Mouse (Mus musculus): ENCODE results near the gene Ints5. TPM values are rescaled to one million over a fixed set of nuclear protein-coding genes. Genes with fewer than 3 reads are reported as not detected.
"Not testable (repeated sequence)": the region's sequence is repeated elsewhere in the genome, so short reads cannot be mapped to it uniquely, and the experiment has no call there.

The Ints5 gene
- total RNA-seq, 2 experiments from 2014 or later, result 22.4 to 25.3 TPM

GRCm38 (mm10) chr19:8886916-8887584, 5.8 kb upstream of the Ints5 start:
- DNase-seq (ENCODE audit: low spot score in 2 of 2), result no peak
- intact Hi-C loops (cut with DNase I), result loop anchor here (5.0 kb wide), 1 partner anchor 55 kb away; the partner anchor contains the start of gene Mta2

DNA sequence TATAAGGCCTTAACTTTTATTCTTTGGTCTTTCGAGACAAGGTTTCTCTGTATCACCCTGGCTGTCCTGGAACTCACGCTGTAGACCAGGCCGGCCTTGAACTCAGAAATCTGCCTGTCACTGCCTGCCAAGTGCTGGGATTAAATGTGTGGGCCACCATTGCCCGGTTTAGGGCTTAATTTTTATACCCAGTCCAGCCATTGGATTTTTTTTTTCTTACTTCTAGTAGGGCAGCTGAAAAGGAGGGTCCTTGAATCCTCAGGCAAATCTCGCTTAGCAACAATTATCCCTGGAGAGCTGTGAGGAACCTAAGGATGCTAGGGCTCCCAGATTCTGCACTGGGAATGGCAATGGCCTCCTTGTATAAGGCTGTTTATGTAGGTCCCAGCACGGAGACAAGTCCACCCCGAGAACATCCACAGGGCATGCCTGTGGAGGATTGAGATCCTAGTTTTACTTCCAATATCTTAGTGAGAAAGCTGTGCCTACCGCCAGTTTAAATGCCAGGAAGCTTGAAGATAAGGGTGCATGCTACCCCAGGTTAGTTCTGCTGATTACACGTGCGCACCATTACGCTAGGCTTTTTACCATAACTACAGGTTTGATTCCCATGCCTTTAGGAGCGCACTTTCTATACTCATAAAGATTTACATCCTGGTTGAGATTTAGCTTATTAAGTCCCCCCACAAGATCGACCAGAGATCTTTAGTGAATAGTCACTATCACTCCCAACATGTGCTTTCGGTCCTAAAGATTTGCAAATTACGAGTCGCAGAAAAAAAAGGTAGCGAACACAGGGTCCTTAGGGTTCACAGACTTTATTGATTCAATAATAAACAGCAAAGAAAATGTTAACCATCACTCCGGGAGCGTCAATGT, 5.0 kb upstream of the Ints5 start:
- no peak for DNase-seq (ENCODE audit: low spot score in 2 of 2)
- intact Hi-C loops (cut with DNase I), result loop anchor here (5.0 kb wide), 1 partner anchor 54 kb away; the partner anchor contains the start of gene Mta2

GRCm38 (mm10) chr19:8888511-8889385, 4.1 kb upstream of the Ints5 start, which contains the start of the genes 1810009A15Rik and Gm49416:
Gene 1810009A15Rik, plus strand, starts transcription at chr19:8888853.
Gene Gm49416, plus strand, starts transcription at chr19:8888926.
- intact Hi-C loops (cut with DNase I), result loop anchor here (5.0 kb wide), 1 partner anchor 54 kb away; the partner anchor contains the start of gene Mta2
- DNase-seq (ENCODE audit: low spot score in 2 of 2), result peak; percentile 94

- intact Hi-C loops (cut with DNase I), result loop anchor here (5.0 kb wide), 1 partner anchor 53 kb away; no protein-coding TSS in a partner anchor
- DNase-seq (ENCODE audit: low spot score in 2 of 2), result no peak
Observed at GRCm38 (mm10) chr19:8895397-8895960, 2.7 kb downstream of the Ints5 start.

- DNase-seq (ENCODE audit: low spot score in 2 of 2), result not testable (repeated sequence)
- intact Hi-C loops (cut with DNase I), result loop anchor here (5.0 kb wide), 1 partner anchor 54 kb away; no protein-coding TSS in a partner anchor
Observed at GRCm38 (mm10) chr19:8896231-8896630, 3.4 kb downstream of the Ints5 start.

- intact Hi-C loops (cut with DNase I), result loop anchor here (5.0 kb wide), 1 partner anchor 55 kb away; no protein-coding TSS in a partner anchor
- DNase-seq (ENCODE audit: low spot score in 2 of 2), result peak in 1 of 2 experiments; percentile 34
Observed at GRCm38 (mm10) chr19:8897211-8897864, 4.5 kb downstream of the Ints5 start.

GRCm38 (mm10) chr19:8897865-8898495, 5.2 kb downstream of the Ints5 start, which contains the start of gene Ganab:
Gene Ganab, plus strand, starts transcription at chr19:8898071.
- peak; percentile 95 to 96 for DNase-seq (ENCODE audit: low spot score in 2 of 2)
- intact Hi-C loops (cut with DNase I), result loop anchor here (2.0 to 5.0 kb wide), 2 partner anchors 21 to 56 kb away; no protein-coding TSS in a partner anchor

GRCm38 (mm10) chr19:8898576-8898975, 5.8 kb downstream of the Ints5 start:
- intact Hi-C loops (cut with DNase I), result loop anchor here (2.0 to 5.0 kb wide), 2 partner anchors 20 to 56 kb away; no protein-coding TSS in a partner anchor
- no peak for DNase-seq (ENCODE audit: low spot score in 2 of 2)

- DNase-seq (ENCODE audit: low spot score in 2 of 2), result no peak
- intact Hi-C loops (cut with DNase I), result loop anchor here (2.0 to 5.0 kb wide), 2 partner anchors 20 to 57 kb away; no protein-coding TSS in a partner anchor
Observed at GRCm38 (mm10) chr19:8899079-8899478, 6.3 kb downstream of the Ints5 start.

DNA sequence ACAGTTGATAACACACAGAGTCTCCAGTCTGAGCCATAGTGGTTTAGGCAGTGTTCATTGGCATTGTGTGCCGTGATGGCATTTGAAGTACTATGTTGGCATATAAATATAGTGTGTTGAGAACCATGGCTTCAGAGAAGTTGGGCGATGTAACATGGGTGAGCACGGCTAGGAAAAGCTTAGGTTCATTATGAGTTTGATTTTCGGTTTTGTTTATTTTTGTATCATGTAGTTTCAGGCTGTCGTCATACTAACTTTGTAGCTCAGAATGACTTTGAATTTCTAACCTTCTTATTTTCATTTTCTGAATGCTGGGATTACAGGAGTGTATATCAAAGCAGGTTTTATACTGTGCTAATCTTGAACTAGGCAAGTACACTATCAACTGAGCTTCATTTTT, 10.6 kb downstream of the Ints5 start:
- no peak for DNase-seq (ENCODE audit: low spot score in 2 of 2)
- intact Hi-C loops (cut with DNase I), result no loop called here

DNA sequence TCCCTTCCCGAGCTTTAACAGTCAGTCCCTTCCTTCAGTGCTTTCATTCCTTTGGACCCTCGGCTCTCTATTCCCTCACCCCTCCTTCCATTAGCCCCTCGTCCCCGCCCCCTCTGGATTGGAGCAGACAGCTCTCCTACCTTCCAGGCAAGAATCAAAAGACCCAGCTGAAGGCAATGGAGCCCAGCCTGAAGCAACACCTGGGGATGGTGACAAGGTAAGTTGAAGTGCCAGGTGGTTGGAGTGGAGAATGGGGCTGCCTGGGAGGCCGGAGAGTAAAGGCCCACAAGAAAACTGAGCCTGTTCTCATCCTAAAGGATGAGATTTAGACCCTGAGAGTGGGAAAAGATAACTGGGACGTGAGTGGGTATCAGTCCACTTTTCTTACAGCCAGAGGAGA, 15.7 kb downstream of the Ints5 start:
- intact Hi-C loops (cut with DNase I), result no loop called here
- no peak for DNase-seq (ENCODE audit: low spot score in 2 of 2)

DNA sequence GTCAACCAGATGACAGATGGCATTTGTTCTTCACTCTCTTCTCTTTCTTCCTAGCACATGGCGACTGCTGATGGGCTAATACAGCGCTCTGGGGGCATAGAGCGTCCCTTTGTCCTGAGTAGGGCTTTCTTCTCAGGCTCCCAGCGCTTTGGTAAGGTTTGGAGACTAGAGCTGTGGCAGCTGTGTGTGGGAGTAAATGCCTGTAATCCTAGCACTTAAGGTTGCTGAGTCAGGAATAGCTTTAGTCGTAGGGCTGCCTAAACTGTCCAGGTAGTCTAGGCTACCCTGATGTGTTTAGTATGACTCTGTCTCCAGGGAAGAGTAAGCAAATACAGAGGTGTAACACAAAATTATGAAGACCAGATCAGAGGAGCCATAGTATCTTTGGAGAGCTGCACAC, 19.0 kb downstream of the Ints5 start:
- DNase-seq (ENCODE audit: low spot score in 2 of 2), result no peak
- intact Hi-C loops (cut with DNase I), result no loop called here

- intact Hi-C loops (cut with DNase I), result no loop called here
- DNase-seq (ENCODE audit: low spot score in 2 of 2), result peak; percentile 46 to 52
Observed at GRCm38 (mm10) chr19:8914212-8914611, 21.4 kb downstream of the Ints5 start.

DNA sequence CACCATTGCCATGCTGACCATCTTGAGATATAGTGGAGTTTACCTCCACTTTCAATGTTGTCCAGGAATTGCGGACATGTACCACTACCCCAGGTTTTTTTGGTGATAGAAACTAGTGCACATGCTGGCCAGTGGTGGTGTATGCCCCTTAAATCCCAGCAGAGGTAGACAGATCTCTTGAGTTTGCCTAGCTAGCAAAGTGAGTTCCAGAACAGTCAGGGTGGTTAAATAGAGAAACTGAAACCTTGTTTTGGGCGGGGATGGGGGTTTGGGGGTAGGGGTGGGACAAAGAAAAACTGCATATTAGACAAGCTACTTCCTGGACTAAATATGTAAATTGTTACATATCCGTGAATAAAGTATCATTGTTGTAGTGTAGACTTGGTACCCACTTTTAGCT, 26.2 kb downstream of the Ints5 start:
- intact Hi-C loops (cut with DNase I), result loop anchor here (2.0 kb wide), 1 partner anchor 20 kb away; the partner anchor contains the start of gene Ganab

GRCm38 (mm10) chr19:8919684-8920072, 26.9 kb downstream of the Ints5 start:
- intact Hi-C loops (cut with DNase I), result loop anchor here (2.0 kb wide), 1 partner anchor 21 kb away; the partner anchor contains the start of gene Ganab
- DNase-seq (ENCODE audit: low spot score in 2 of 2), result no peak

More for the DNA sequence above, 26.2 kb downstream of the Ints5 start:
- no peak for DNase-seq (ENCODE audit: low spot score in 2 of 2)

DNA sequence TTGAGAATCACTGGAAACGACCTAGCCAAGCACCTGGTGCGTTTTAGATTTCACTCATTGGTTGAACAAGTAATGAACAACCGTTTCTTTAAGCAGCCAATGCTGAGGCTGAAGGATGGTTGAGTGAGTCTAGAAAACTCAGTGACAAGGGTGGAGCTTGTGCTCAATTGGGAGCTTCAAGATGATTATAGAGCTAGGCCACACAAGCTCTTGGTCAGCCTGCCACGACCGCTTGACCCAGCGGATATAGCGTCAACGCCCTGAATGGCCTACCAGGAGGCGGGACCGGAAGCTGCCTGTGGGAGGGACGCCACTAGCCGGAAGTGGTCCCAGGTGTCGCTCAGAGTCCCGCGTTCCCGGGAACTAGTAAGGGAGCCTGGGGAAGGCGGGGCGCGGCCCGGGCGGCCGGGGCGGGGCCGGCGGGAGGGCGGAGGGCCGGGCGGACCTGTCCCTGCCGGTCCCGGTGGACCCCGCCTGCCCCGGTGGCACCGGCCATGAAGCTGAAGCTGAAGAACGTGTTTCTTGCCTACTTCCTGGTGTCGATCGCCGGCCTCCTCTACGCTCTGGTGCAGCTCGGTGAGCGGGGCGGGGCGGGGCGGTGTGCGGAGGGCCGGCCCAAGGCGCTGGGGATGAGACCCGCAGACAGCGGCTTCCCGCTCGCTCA, 27.4 kb downstream of the Ints5 start, which contains the start of gene B3gat3:
Gene B3gat3 (plus strand): TSS at position 302 of the 664 bp plus-strand sequence.
- intact Hi-C loops (cut with DNase I), result no loop called here
- peak; percentile 96 to 97 for DNase-seq (ENCODE audit: low spot score in 2 of 2)

DNA sequence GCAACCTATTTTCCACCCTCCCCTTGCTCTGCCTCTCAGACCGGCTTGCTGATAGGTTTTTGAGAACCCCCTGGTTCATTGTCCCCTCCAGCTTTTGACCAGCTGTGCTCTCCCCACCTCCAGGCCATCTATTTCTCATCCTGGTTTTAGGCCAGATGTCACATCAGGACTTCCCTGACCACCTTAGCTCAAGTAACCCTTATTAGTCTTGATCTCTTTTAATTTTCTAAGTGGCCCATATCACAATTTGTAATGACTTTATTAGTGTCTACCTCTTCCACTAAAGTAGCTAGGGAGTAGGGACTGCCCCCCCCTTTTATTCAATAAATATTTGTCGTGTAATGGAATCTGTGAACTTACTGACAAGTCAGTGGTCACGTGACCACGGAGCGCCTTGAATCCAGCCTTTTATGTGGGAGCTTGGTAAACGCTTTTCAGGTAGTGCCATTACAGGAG, 28.1 kb downstream of the Ints5 start:
- intact Hi-C loops (cut with DNase I), result no loop called here
- no peak for DNase-seq (ENCODE audit: low spot score in 2 of 2)
